Mouse (Mus musculus): ENCODE results near the gene Sema4d. TPM values are rescaled to one million over a fixed set of nuclear protein-coding genes. Genes with fewer than 3 reads are reported as not detected.

Sema4d gene
- polyA plus RNA-seq, 1 experiment from 2014 or later, result 23.8 TPM

DNA sequence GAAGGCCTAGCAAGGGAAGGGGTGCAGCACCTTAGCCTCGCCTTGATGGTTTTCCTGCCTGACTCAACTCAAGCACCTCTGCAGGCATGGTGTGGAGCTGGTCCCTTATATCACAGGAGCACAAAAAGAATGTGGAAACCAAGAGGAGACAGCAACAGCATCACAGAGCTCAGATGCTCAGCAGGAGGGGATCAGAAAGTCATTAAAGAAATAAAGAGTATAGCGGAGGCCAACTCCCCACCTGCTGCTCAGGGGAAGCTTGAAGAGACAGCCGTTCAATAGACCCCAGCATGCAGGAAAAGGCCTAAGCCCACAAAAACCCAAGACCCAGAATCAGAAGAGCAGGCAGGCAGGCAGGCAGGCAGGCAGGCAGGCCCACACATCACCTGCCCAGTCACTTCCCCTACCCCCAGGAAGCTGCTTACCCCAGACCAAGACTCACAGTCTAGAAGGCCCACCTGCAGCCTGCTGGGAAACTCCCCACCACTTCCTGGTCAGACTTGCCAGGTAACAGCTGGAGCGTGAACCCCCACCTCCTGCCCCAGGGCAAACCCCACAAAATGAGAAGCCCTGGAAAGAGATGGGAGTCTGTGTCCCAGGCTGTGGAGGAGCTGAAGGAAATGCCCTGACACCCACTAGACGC, 39.6 kb downstream of the Sema4d start:
- WGBS, result 81% methylated on average over 5 of the region's 5 CpGs

DNA sequence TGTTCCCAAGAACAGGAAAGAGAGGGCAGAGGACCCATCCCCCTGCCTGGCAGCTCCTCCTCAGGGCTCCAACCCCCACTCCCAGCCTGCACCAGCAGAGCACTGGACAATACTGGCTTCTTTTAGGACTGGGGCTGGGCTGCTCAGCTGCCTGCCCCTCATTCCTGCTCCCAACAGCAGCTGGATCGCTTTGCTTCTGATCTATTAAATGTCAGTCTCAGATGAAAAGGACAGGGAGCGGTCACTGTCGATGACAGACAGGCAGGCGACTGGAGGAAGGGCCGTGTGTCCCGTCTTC, 40.4 kb downstream of the Sema4d start:
- Histone ChIP-seq H3K9ac (ENCODE audit: low read depth, low read length) (no peak overlapping the region), H3K27me3 (ENCODE audit: insufficient read depth, low read length) (no peaks in the 10 kb centered on the region), H3K27ac (0 out of 2 replicates have a peak overlapping the region, but pooled peaks have one; percentile 0), H3K4me3 (replicated peaks; ENCODE audit: low read depth, low read length) (no peak overlapping the region), H3K4me2 (ENCODE audit: low read length) (no peak overlapping the region), H3K36me3 (ENCODE audit: insufficient read depth, low read length) (no peaks in the 10 kb centered on the region), H3K4me1 (replicated peaks; ENCODE audit: insufficient read depth, low read length) (peaks cover 54% of the 10 kb centered on the region), H3K9me3 (replicated peaks; ENCODE audit: low read length) (no peaks in the 10 kb centered on the region)
- 32% methylated on average over 6 of the region's 6 CpGs for WGBS
- ATAC-seq (replicated peaks; ENCODE audit: low FRiP score, low read depth), result no peak
- no peak for DNase-seq (ENCODE audit: low spot score)
- no peak for TF ChIP-seq CTCF (IDR thresholded peaks at IDR 0.05; ENCODE audit: low read depth)

More for the DNA sequence above, 39.6 kb downstream of the Sema4d start:
- Histone ChIP-seq H3K27ac (no peak overlapping the region), H3K4me1 (replicated peaks; ENCODE audit: insufficient read depth, low read length) (peaks cover 45% of the 10 kb centered on the region), H3K27me3 (ENCODE audit: insufficient read depth, low read length) (no peaks in the 10 kb centered on the region), H3K4me3 (replicated peaks; ENCODE audit: low read depth, low read length) (no peak overlapping the region), H3K4me2 (ENCODE audit: low read length) (no peak overlapping the region), H3K36me3 (ENCODE audit: insufficient read depth, low read length) (no peaks in the 10 kb centered on the region), H3K9me3 (replicated peaks; ENCODE audit: low read length) (no peaks in the 10 kb centered on the region), H3K9ac (ENCODE audit: low read depth, low read length) (no peak overlapping the region)
- no peak for TF ChIP-seq CTCF (IDR thresholded peaks at IDR 0.05; ENCODE audit: low read depth)
- DNase-seq (ENCODE audit: low spot score) (no peak), ATAC-seq (replicated peaks; ENCODE audit: low FRiP score, low read depth) (peak; percentile 25; the same call in 1 of the 2 replicates)

- Histone ChIP-seq H3K9me3 (replicated peaks; ENCODE audit: low read length) (no peaks in the 10 kb centered on the region), H3K36me3 (ENCODE audit: insufficient read depth, low read length) (no peaks in the 10 kb centered on the region), H3K4me3 (replicated peaks; ENCODE audit: low read depth, low read length) (no peak overlapping the region), H3K27ac (peak overlapping the region; percentile 0; the same call in 1 of the 2 replicates), H3K4me2 (ENCODE audit: low read length) (no peak overlapping the region), H3K27me3 (ENCODE audit: insufficient read depth, low read length) (no peaks in the 10 kb centered on the region), H3K4me1 (replicated peaks; ENCODE audit: insufficient read depth, low read length) (peaks cover 59% of the 10 kb centered on the region), H3K9ac (ENCODE audit: low read depth, low read length) (no peak overlapping the region)
- TF ChIP-seq CTCF (IDR thresholded peaks at IDR 0.05; ENCODE audit: low read depth), result no peak
- ATAC-seq (replicated peaks; ENCODE audit: low FRiP score, low read depth) (no peak), DNase-seq (ENCODE audit: low spot score) (no peak)
- 38% methylated on average over 15 of the region's 15 CpGs for WGBS
Observed at GRCm38 (mm10) chr13:51752346-51753167, 41.0 kb downstream of the Sema4d start.

DNA sequence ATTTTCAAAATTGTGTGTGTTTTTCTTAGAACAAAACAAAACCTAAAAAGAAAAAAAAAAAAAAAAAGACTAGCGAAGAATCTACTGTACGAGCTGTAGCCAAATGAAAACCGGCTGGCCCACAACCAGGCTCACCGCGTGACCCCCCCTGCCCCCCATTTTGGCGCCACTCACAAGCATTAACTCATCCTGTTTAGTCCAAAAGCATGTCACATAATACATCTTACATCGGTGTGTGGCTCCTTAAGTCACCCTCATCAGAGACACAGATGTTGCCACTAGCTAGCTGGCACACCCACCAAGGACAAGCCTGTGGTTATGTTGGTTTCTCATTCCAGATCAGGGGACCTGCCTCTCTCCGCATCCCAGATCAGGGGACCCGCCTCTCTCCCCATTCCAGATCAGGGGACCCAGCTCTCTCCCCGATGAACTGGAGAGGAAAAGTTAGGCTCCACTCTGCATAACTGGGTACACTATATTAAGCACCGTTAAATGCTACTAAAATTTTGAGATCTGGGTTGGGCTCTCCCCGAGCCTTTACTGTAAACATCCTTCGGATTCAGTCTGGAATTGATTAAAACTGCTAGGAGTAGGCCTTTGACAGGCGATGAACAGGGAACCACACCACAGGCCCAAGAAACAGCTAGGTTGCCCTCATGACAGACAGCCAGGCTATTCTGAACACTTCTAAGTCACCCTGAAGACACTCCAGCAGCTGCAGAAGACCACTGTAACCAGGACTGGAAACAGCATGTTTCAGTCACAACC, 43.8 kb downstream of the Sema4d start:
- no peak for TF ChIP-seq CTCF (IDR thresholded peaks at IDR 0.05; ENCODE audit: low read depth)
- WGBS, result 83% methylated on average over 14 of the region's 14 CpGs
- Histone ChIP-seq H3K9me3 (replicated peaks; ENCODE audit: low read length) (no peaks in the 10 kb centered on the region), H3K4me2 (ENCODE audit: low read length) (no peak overlapping the region), H3K27me3 (ENCODE audit: insufficient read depth, low read length) (no peaks in the 10 kb centered on the region), H3K4me1 (replicated peaks; ENCODE audit: insufficient read depth, low read length) (peaks cover 43% of the 10 kb centered on the region), H3K36me3 (ENCODE audit: insufficient read depth, low read length) (no peaks in the 10 kb centered on the region), H3K4me3 (replicated peaks; ENCODE audit: low read depth, low read length) (no peak overlapping the region), H3K27ac (no peak overlapping the region), H3K9ac (ENCODE audit: low read depth, low read length) (no peak overlapping the region)
- DNase-seq (ENCODE audit: low spot score) (no peak), ATAC-seq (replicated peaks; ENCODE audit: low FRiP score, low read depth) (no peak)

- no peak overlapping the region for H3K4me3 ChIP-seq (replicated peaks; ENCODE audit: low read depth, low read length)
- H3K9ac ChIP-seq (ENCODE audit: low read depth, low read length), result no peak overlapping the region
- ATAC-seq (replicated peaks; ENCODE audit: low FRiP score, low read depth), result 0 out of 2 replicates have a peak, but pooled peaks have one; percentile 38
- TF ChIP-seq CTCF (IDR thresholded peaks at IDR 0.05; ENCODE audit: low read depth), result no peak
- DNase-seq (ENCODE audit: low spot score), result peak; percentile 58
- H3K4me1 ChIP-seq (replicated peaks; ENCODE audit: insufficient read depth, low read length), result peaks cover 32% of the 10 kb centered on the region
- no peaks in the 10 kb centered on the region for H3K36me3 ChIP-seq (ENCODE audit: insufficient read depth, low read length)
- no peak overlapping the region for H3K27ac ChIP-seq
- WGBS, result 36% methylated on average over 12 of the region's 12 CpGs
- no peaks in the 10 kb centered on the region for H3K27me3 ChIP-seq (ENCODE audit: insufficient read depth, low read length)
- no peak overlapping the region for H3K4me2 ChIP-seq (ENCODE audit: low read length)
- no peaks in the 10 kb centered on the region for H3K9me3 ChIP-seq (replicated peaks; ENCODE audit: low read length)
Observed at GRCm38 (mm10) chr13:51748009-51748552, 45.5 kb downstream of the Sema4d start.

- Histone ChIP-seq H3K4me1 (replicated peaks; ENCODE audit: insufficient read depth, low read length) (peaks cover 22% of the 10 kb centered on the region), H3K9me3 (replicated peaks; ENCODE audit: low read length) (no peaks in the 10 kb centered on the region), H3K36me3 (ENCODE audit: insufficient read depth, low read length) (no peaks in the 10 kb centered on the region), H3K4me2 (ENCODE audit: low read length) (no peak overlapping the region), H3K9ac (ENCODE audit: low read depth, low read length) (no peak overlapping the region), H3K4me3 (replicated peaks; ENCODE audit: low read depth, low read length) (no peak overlapping the region), H3K27me3 (ENCODE audit: insufficient read depth, low read length) (no peaks in the 10 kb centered on the region), H3K27ac (no peak overlapping the region)
- ATAC-seq (replicated peaks; ENCODE audit: low FRiP score, low read depth) (no peak), DNase-seq (ENCODE audit: low spot score) (no peak)
- WGBS, result 86% methylated on average over 7 of the region's 7 CpGs
- TF ChIP-seq CTCF (IDR thresholded peaks at IDR 0.05; ENCODE audit: low read depth), result no peak
Observed at GRCm38 (mm10) chr13:51747069-51747468, 46.5 kb downstream of the Sema4d start.

All from kidney, postnatal 0 days (tissue).